Mouse (Mus musculus) urinary bladder, adult 18-20 months (tissue): ENCODE data around the gene Shtn1.

ENCODE experiments used
- DNase-seq, 2 experiments: peaks; one replicate each; pipeline ENCODE4 v3.0.0; 2022; ENCODE audit warnings: low spot score in 2 of 2, mixed read lengths in 2 of 2

Gene Shtn1

GRCm38 (mm10) chr19:58968731-58969506, 107.0 kb downstream of the Shtn1 start:
- DNase-seq, result no peak

- no peak for DNase-seq
Observed at GRCm38 (mm10) chr19:58963011-58963410, 112.9 kb downstream of the Shtn1 start.

DNA sequence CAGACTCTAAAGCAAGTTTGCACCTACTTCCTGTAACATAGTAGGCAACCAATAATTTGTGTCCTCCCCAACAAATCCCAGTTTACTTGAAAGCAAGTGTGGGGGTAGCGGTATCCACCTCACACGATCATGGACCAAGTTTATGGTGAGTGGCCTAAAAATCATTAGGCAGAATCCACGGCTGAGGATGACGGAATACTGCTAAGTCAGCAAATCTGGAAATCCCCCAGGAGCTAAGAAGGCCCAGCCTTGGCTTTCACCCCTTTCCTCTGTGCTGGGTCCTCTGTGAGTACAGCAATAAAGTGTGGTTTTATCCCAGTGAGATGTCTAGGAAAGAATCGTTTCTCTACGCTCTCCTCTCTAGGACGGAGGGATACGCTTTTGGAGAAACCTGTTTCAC, 121.1 kb downstream of the Shtn1 start:
- no peak for DNase-seq

DNA sequence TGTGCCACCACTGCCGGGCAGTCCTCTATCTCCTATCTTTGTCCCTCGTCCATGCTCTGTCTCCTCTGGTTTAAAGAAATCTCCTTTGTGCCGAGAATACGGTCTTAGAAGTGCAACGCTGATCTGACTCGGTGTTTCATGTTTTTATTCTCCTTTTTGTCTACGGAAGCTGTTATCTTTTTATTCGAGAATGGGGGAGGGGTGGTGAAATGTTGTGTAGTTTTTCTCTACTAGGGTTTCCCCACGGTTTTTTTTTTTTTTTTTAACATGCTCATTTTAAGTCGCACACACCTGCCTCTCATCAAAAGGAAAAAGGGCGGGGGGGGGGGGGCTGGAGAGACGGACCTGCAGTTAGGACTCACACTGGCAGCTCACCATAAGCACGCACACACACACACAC, 123.7 kb downstream of the Shtn1 start:
- no peak for DNase-seq

GRCm38 (mm10) chr19:58951521-58951920, 124.4 kb downstream of the Shtn1 start:
- no peak for DNase-seq

GRCm38 (mm10) chr19:58945959-58946358, 129.9 kb downstream of the Shtn1 start:
- no peak for DNase-seq

- peak; percentile 87 to 91 for DNase-seq
Observed at GRCm38 (mm10) chr19:58942841-58943828, 132.8 kb downstream of the Shtn1 start, which contains the start of the genes Eno4 and Hspa12a. Gene Eno4, plus strand, starts transcription at chr19:58943425. Gene Hspa12a, minus strand, starts transcription at chr19:58943654.

DNA sequence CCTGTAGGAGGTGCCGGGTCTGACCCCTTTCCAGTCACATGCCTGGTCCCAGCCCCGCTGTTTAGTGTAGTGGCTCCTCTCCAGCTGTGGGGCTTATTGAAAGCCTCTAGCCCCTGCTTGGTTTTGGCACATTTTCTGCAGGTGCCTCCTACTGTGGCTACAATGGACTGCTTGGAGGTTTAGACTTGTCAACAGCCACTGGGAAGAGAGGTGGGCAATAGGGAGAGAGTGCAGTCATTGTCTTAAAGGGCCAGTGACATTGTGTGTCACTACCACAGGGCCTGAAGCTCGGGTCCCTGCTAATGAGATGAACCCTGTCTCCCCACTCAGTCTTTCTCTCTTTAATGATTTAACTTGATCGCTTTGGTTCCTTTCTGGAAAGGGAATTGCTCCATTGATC, 142.8 kb downstream of the Shtn1 start:
- no peak for DNase-seq

DNA sequence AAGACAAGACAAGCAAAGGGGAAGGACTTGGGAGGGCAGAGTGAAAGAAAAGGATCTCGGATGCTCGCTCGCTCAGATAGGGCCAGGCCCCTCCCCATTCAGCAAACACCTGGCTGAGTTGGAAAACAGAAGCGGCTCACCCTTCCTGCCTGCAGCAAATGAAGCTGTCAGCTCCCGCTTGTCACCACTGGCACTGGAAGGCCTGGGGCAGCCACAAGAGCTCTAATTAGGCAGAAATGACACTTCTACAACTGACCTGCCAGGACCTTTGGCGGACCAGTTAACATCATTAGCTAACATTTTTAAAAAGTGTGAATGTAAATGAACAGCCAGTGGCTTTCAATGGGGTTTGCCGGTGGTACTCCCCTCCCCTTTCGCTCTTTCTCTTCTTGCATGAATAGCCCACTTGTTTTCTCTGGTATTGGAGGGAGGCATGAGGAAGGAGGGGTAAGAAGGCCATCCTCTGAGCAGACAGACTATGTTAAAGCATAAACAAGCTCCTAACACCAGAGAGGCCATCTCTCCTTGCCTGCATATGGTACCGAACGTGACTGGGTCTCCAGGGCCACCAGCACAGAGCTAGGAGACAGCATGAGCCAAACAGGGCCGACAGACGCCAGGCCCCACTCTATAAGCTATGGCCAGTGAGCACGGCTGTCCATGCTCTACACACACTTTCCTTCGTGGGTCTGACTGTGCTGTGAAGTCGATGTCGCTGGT, 144.7 kb downstream of the Shtn1 start:
- DNase-seq, result no peak
